Mouse (Mus musculus): Measurements from ENCODE around the gene Ccdc122. TPM values are rescaled to one million over a fixed set of nuclear protein-coding genes. Genes with fewer than 3 reads are reported as not detected.

Ccdc122 gene
- polyA plus RNA-seq, 1 experiment from 2014 or later = 3.3 TPM

GRCm38 (mm10) chr14:77141324-77142282 is 105.0 kb downstream of the Ccdc122 start:
- peak overlapping the region; percentile 14; the same call in 1 of the 2 replicates for H3K4me2 ChIP-seq (replicated peaks)
- no peak overlapping the region for H3K9ac ChIP-seq
- no peaks in the 10 kb centered on the region for H3K4me1 ChIP-seq (replicated peaks)
- ATAC-seq = peak; percentile 75; the same call in 1 of the 2 replicates
- H3K27me3 ChIP-seq (replicated peaks) = no peaks in the 10 kb centered on the region
- no peaks in the 10 kb centered on the region for H3K9me3 ChIP-seq
- WGBS = 31% methylated on average over 17 of the region's 17 CpGs
- no peak overlapping the region for H3K4me3 ChIP-seq (replicated peaks)
- H3K27ac ChIP-seq = no peak overlapping the region
- no peaks in the 10 kb centered on the region for H3K36me3 ChIP-seq

GRCm38 (mm10) chr14:77145103-77145502 is 108.5 kb downstream of the Ccdc122 start:
- Histone ChIP-seq H3K4me2 (replicated peaks) (no peak overlapping the region), H3K9ac (no peak overlapping the region), H3K36me3 (no peaks in the 10 kb centered on the region), H3K27me3 (replicated peaks) (no peaks in the 10 kb centered on the region), H3K9me3 (no peaks in the 10 kb centered on the region), H3K27ac (no peak overlapping the region), H3K4me3 (replicated peaks) (no peak overlapping the region), H3K4me1 (replicated peaks) (no peaks in the 10 kb centered on the region)
- no peak for ATAC-seq
- WGBS = 76% methylated on average over 4 of the region's 4 CpGs

- H3K27me3 ChIP-seq (replicated peaks) = no peaks in the 10 kb centered on the region
- no peak overlapping the region for H3K9ac ChIP-seq
- 94% methylated on average over 1 of the region's 1 CpGs for WGBS
- no peaks in the 10 kb centered on the region for H3K9me3 ChIP-seq
- H3K36me3 ChIP-seq = no peaks in the 10 kb centered on the region
- H3K27ac ChIP-seq = no peak overlapping the region
- no peak overlapping the region for H3K4me3 ChIP-seq (replicated peaks)
- H3K4me1 ChIP-seq (replicated peaks) = no peaks in the 10 kb centered on the region
- no peak overlapping the region for H3K4me2 ChIP-seq (replicated peaks)
- no peak for ATAC-seq
These were observed 111.1 kb downstream of the Ccdc122 start for GRCm38 (mm10) chr14:77147635-77148034.

- peaks cover 9% of the 10 kb centered on the region; the same call in 1 of the 2 replicates for H3K27me3 ChIP-seq (replicated peaks)
- no peaks in the 10 kb centered on the region for H3K9me3 ChIP-seq
- H3K4me3 ChIP-seq (replicated peaks) = no peak overlapping the region
- WGBS = 77% methylated on average over 6 of the region's 6 CpGs
- H3K4me2 ChIP-seq (replicated peaks) = no peak overlapping the region
- no peaks in the 10 kb centered on the region for H3K4me1 ChIP-seq (replicated peaks)
- H3K27ac ChIP-seq = no peak overlapping the region
- ATAC-seq = no peak
- no peak overlapping the region for H3K9ac ChIP-seq
- H3K36me3 ChIP-seq = no peaks in the 10 kb centered on the region
These were observed 114.0 kb downstream of the Ccdc122 start for GRCm38 (mm10) chr14:77150556-77150955.

GRCm38 (mm10) chr14:77151431-77151830 is 114.9 kb downstream of the Ccdc122 start:
- Histone ChIP-seq H3K36me3 (no peaks in the 10 kb centered on the region), H3K4me1 (replicated peaks) (0 out of 2 replicates have a peak, but pooled peaks cover 3% of the 10 kb centered on the region), H3K4me2 (replicated peaks) (no peak overlapping the region), H3K9me3 (no peaks in the 10 kb centered on the region), H3K4me3 (replicated peaks) (no peak overlapping the region), H3K27ac (no peak overlapping the region), H3K27me3 (replicated peaks) (peaks cover 16% of the 10 kb centered on the region), H3K9ac (no peak overlapping the region)
- no peak for ATAC-seq
- 91% methylated on average over 7 of the region's 7 CpGs for WGBS

GRCm38 (mm10) chr14:77156222-77156910 is 119.8 kb downstream of the Ccdc122 start, which contains the start of gene Enox1:
Gene Enox1, plus strand, starts transcription at chr14:77156763.
- peaks cover 5% of the 10 kb centered on the region; the same call in 1 of the 2 replicates for H3K4me1 ChIP-seq (replicated peaks)
- peak; percentile 88 for ATAC-seq
- no peaks in the 10 kb centered on the region for H3K36me3 ChIP-seq
- H3K27ac ChIP-seq = peak within 1 kb of the TSS; percentile 66
- H3K9ac ChIP-seq = peak within 1 kb of the TSS; percentile 62
- under 1% methylated on average over 73 of the region's 73 CpGs for WGBS
- peak within 1 kb of the TSS; percentile 67 for H3K4me3 ChIP-seq (replicated peaks)
- H3K4me2 ChIP-seq (replicated peaks) = peak within 1 kb of the TSS; percentile 96
- H3K27me3 ChIP-seq (replicated peaks) = peaks cover 34% of the 10 kb centered on the region
- no peaks in the 10 kb centered on the region for H3K9me3 ChIP-seq

GRCm38 (mm10) chr14:77156911-77157504 is 120.4 kb downstream of the Ccdc122 start:
- Histone ChIP-seq H3K4me1 (replicated peaks) (peaks cover 5% of the 10 kb centered on the region; the same call in 1 of the 2 replicates), H3K9ac (peak overlapping the region; percentile 62), H3K27ac (peak overlapping the region; percentile 66), H3K9me3 (no peaks in the 10 kb centered on the region), H3K4me3 (replicated peaks) (peak overlapping the region; percentile 67), H3K27me3 (replicated peaks) (peaks cover 34% of the 10 kb centered on the region), H3K4me2 (replicated peaks) (peak overlapping the region; percentile 96), H3K36me3 (no peaks in the 10 kb centered on the region)
- WGBS = under 1% methylated on average over 55 of the region's 64 CpGs
- ATAC-seq = peak; percentile 75

GRCm38 (mm10) chr14:77157505-77157911 is 120.9 kb downstream of the Ccdc122 start:
- Histone ChIP-seq H3K36me3 (no peaks in the 10 kb centered on the region), H3K4me2 (replicated peaks) (peak overlapping the region; percentile 96), H3K9ac (peak overlapping the region; percentile 62; the same call in 1 of the 2 replicates), H3K27ac (no peak overlapping the region), H3K4me1 (replicated peaks) (peaks cover 5% of the 10 kb centered on the region; the same call in 1 of the 2 replicates), H3K9me3 (no peaks in the 10 kb centered on the region), H3K27me3 (replicated peaks) (peaks cover 34% of the 10 kb centered on the region), H3K4me3 (replicated peaks) (peak overlapping the region; percentile 67)
- 1% methylated on average over 31 of the region's 31 CpGs for WGBS
- peak; percentile 78 for ATAC-seq

- no peak overlapping the region for H3K27ac ChIP-seq
- no peak overlapping the region for H3K4me2 ChIP-seq (replicated peaks)
- H3K9ac ChIP-seq = no peak overlapping the region
- H3K9me3 ChIP-seq = no peaks in the 10 kb centered on the region
- H3K36me3 ChIP-seq = no peaks in the 10 kb centered on the region
- no peak overlapping the region for H3K4me3 ChIP-seq (replicated peaks)
- WGBS = 74% methylated on average over 5 of the region's 5 CpGs
- H3K4me1 ChIP-seq (replicated peaks) = peaks cover 5% of the 10 kb centered on the region; the same call in 1 of the 2 replicates
- no peak for ATAC-seq
- H3K27me3 ChIP-seq (replicated peaks) = peaks cover 34% of the 10 kb centered on the region
These were observed 122.8 kb downstream of the Ccdc122 start for GRCm38 (mm10) chr14:77159397-77159796.

Measured in intestine, embryonic 15.5 days (tissue).